In the genomic region with DNA sequence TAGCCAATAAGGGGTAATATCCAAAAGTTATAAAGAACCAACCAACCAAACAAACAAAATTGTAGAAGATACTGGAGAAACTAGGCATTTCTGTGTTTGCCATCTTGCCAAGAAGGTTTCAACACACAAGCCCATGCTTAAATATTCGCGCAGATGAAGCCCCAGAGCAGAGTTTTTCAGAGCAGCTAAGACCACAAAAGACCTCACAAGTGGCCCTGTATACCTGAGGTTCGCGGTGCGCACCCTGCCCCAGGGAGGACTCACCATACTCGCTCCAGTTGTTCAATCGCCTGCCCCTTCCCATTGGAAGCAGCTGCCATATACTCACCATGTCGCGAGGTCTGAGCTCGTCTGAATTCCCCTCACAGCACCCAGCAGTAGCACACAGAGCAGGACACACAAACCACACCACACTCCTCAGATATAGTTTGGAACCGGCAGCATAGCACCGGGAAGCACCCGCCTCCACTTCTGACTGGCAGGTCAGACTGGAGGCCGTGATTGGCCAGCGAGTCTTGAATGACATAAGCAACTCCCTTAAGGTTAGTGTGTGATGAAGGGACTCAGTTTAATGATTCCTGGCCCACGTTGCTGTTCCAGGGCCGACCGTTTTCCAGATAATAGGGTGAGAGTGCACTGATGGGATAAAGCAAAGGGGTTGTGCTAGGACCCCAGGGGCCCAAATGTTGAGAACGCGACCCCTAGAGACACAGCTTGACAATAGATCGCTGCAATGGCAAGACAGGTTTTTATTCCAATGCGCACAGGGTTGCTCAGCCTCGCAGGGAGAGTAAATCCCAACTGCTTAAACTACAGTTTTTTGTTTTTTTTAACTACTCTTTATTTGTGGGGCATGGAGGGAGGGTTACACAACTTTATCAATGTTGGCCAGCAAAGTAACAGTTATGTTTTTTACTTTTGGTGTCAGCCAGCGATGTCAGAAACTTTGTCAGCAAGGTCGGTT, we compare ENCODE assay signal across 7 mouse cellular contexts. TPM values are rescaled to one million over a fixed set of nuclear protein-coding genes. Genes with fewer than 3 reads are reported as not detected.
A peak's percentile ranks its signal among the peaks of the same experiment; 100 is the strongest.
DNase-seq lines count a peak whose midpoint lies in the region; ATAC-seq and TF ChIP-seq lines count a peak whose summit lies in the region.
"Not testable (repeated sequence)": the region's sequence is repeated elsewhere in the genome, so short reads cannot be mapped to it uniquely, and the experiment has no call there.

Gene Zfp976 (minus strand): TSS at position 437 of the 964 bp plus-strand sequence.

- WGBS in embryonic facial prominence, embryonic 14.5 days, result 3% methylated on average over 25 of the region's 25 CpGs
- WGBS in heart, adult 2 months, result 3% methylated on average over 25 of the region's 25 CpGs
- WGBS in midbrain, embryonic 10.5 days, result 3% methylated on average over 25 of the region's 25 CpGs

- intact Hi-C loops in heart, adult 2 months (cut with DNase I), result loop anchor here (10.0 kb wide), 1 partner anchor 52 kb away; the partner anchor contains the start of gene Zfp975
- intact Hi-C loops in left cerebral cortex, postnatal 4 days (cut with DNase I), result not testable (repeated sequence)

- peak within 1 kb of the TSS; percentile 54 for H3K9ac ChIP-seq in embryonic facial prominence, embryonic 14.5 days (ENCODE audit: low read depth, low read length)
- H3K9ac ChIP-seq in heart, adult 2 months (ENCODE audit: low read depth, low read length), result peak within 1 kb of the TSS; percentile 63

- TF ChIP-seq POLR2A in heart, adult 2 months (IDR thresholded peaks at IDR 0.05; ENCODE audit: insufficient read depth, low read depth, low read length), result not testable (repeated sequence)

- not testable (repeated sequence) for H3K9me3 ChIP-seq in embryonic facial prominence, embryonic 14.5 days (ENCODE audit: control insufficient read depth, low read length)
- peaks cover 15% of the 10 kb centered on the region; the same call in 1 of the 2 replicates for H3K9me3 ChIP-seq in midbrain, embryonic 10.5 days (replicated peaks)

- not testable (repeated sequence) for H3K79me2 ChIP-seq in heart, adult 2 months (replicated peaks; ENCODE audit: control insufficient read depth, insufficient read depth, low read length)

- TF ChIP-seq EP300 in heart, adult 2 months (IDR thresholded peaks at IDR 0.05; ENCODE audit: insufficient read depth, low read depth, low read length), result not testable (repeated sequence)

- ATAC-seq in embryonic facial prominence, embryonic 14.5 days (ENCODE audit: low read depth), result peak; percentile 98

- not testable (repeated sequence) for H3K4me1 ChIP-seq in embryonic facial prominence, embryonic 14.5 days (ENCODE audit: control insufficient read depth, insufficient read depth, low read length); heart, adult 2 months (ENCODE audit: control insufficient read depth, insufficient read depth, low read length); midbrain, embryonic 10.5 days

- DNase-seq in adrenal gland, postnatal 4 days (ENCODE audit: low spot score in 2 of 2), result peak; percentile 4 to 39
- DNase-seq in embryonic facial prominence, embryonic 14.5 days (ENCODE audit: low spot score), result peak; percentile 91
- peak; percentile 79 to 83 for DNase-seq in heart, adult 2 months
- DNase-seq in kidney, adult 18-20 months, result peak; percentile 75
- peak; percentile 53 for DNase-seq in left cerebral cortex, postnatal 4 days
- DNase-seq in midbrain, embryonic 10.5 days (ENCODE audit: low spot score), result peak; percentile 71
- peak; percentile 25 for DNase-seq in skeletal muscle tissue, adult 2 months (ENCODE audit: low read depth, low spot score)

- H3K4me3 ChIP-seq in embryonic facial prominence, embryonic 14.5 days (ENCODE audit: low read depth, low read length), result peak within 1 kb of the TSS; percentile 42
- peak within 1 kb of the TSS; percentile 45 for H3K4me3 ChIP-seq in heart, adult 2 months
- peak within 1 kb of the TSS; percentile 51 for H3K4me3 ChIP-seq in midbrain, embryonic 10.5 days

- H3K27me3 ChIP-seq in embryonic facial prominence, embryonic 14.5 days (replicated peaks; ENCODE audit: control insufficient read depth, insufficient read depth, low read length); heart, adult 2 months (ENCODE audit: control insufficient read depth, insufficient read depth, low read length); midbrain, embryonic 10.5 days (ENCODE audit: low read depth, poor library complexity, severe bottlenecking): not testable (repeated sequence)

- not testable (repeated sequence) for H3K27ac ChIP-seq in embryonic facial prominence, embryonic 14.5 days (replicated peaks; ENCODE audit: low read depth, low read length); heart, adult 2 months
- H3K27ac ChIP-seq in midbrain, embryonic 10.5 days (replicated peaks), result peak within 1 kb of the TSS; percentile 59

- H3K36me3 ChIP-seq in embryonic facial prominence, embryonic 14.5 days (ENCODE audit: control insufficient read depth, insufficient read depth, low read length); heart, adult 2 months (ENCODE audit: control insufficient read depth, insufficient read depth, low read length); midbrain, embryonic 10.5 days: not testable (repeated sequence)

- H3K4me2 ChIP-seq in embryonic facial prominence, embryonic 14.5 days (ENCODE audit: low read depth, low read length), result peak within 1 kb of the TSS; percentile 48

- TF ChIP-seq CTCF in heart, adult 2 months (IDR thresholded peaks at IDR 0.05), result not testable (repeated sequence)

RNA-seq across cellular contexts. Expression of gene Zfp976, which starts in this region (rescaled TPM):
- 1 to 10 TPM; 5.5 to 5.8 TPM for total RNA-seq in adrenal gland, postnatal 4 days (2021)
- 0.99 and 1.2 TPM in 2 replicates for polyA plus RNA-seq in embryonic facial prominence, embryonic 14.5 days (2014; fragmentation: Nextera tagmentation; extraction: Ambion mirVana)
- 1 to 10 TPM; 2.0 to 2.4 TPM for total RNA-seq in heart, adult 2 months (2021)
- 0.31 and 0.61 TPM in 2 replicates for polyA plus RNA-seq in heart, adult 2 months (2012; rRNA removed)
- total RNA-seq in left cerebral cortex, postnatal 4 days (2021), result 1 to 10 TPM; 4.7 to 5.2 TPM
- polyA plus RNA-seq in midbrain, embryonic 10.5 days (2016; fragmentation: Nextera tagmentation; extraction: Ambion mirVana), result 2.7 and 2.9 TPM in 2 replicates

Comparison
In these comparisons a context has a peak if more than half of its experiments do, and no peak if none do; other contexts are left out.
1. DNase-seq: peak in every context shown above with its lines; median percentile 91 in embryonic facial prominence, embryonic 14.5 days; 81 in heart, adult 2 months; 75 in kidney, adult 18-20 months; 71 in midbrain, embryonic 10.5 days; 53 in left cerebral cortex, postnatal 4 days; 25 in skeletal muscle tissue, adult 2 months; 22 in adrenal gland, postnatal 4 days.